ENCODE assay signal across 7 mouse cellular contexts in genomic region chr4:139091478-139092355, GRCm38 (mm10). TPM values are rescaled to one million over a fixed set of nuclear protein-coding genes. Genes with fewer than 3 reads are reported as not detected.
DNase-seq lines count a peak whose midpoint lies in the region; ATAC-seq and TF ChIP-seq lines count a peak whose summit lies in the region.

No protein-coding gene starts in this region.

- TF ChIP-seq RAD21 in CH12.LX (IDR thresholded peaks at IDR 0.05; ENCODE audit: low read depth, low read length) = no peak

- H3K36me3 ChIP-seq in CH12.LX (replicated peaks in 1 of 2; ENCODE audit: control insufficient read depth in 1 of 2, insufficient read depth in 1 of 2, low read length in 1 of 2) (no peaks in the 10 kb centered on the region), ES-E14 (ENCODE audit: control insufficient read depth, insufficient read depth, low read length, poor library complexity, severe bottlenecking) (no peaks in the 10 kb centered on the region)
- H3K36me3 ChIP-seq in forebrain, embryonic 16.5 days (ENCODE audit: control insufficient read depth, insufficient read depth) = no peaks in the 10 kb centered on the region
- H3K36me3 ChIP-seq in intestine, embryonic 15.5 days = no peaks in the 10 kb centered on the region
- no peaks in the 10 kb centered on the region for H3K36me3 ChIP-seq in midbrain, embryonic 13.5 days

- no peaks in the 10 kb centered on the region for H3K27me3 ChIP-seq in CH12.LX (replicated peaks)
- peaks cover 28% of the 10 kb centered on the region for H3K27me3 ChIP-seq in forebrain, embryonic 16.5 days (replicated peaks; ENCODE audit: control insufficient read depth, insufficient read depth, low read length)
- H3K27me3 ChIP-seq in intestine, embryonic 15.5 days (replicated peaks) = peaks cover 10% of the 10 kb centered on the region; the same call in 1 of the 2 replicates
- H3K27me3 ChIP-seq in midbrain, embryonic 13.5 days = peaks cover 72% of the 10 kb centered on the region

- TF ChIP-seq CTCF in CH12.LX (conservative IDR thresholded peaks at IDR 0.05 in 1 of 2, IDR thresholded peaks at IDR 0.05 in 1 of 2; ENCODE audit: low read depth in 2 of 2, low read length in 2 of 2) = no peak

- H3K4me3 ChIP-seq in CH12.LX (replicated peaks in 1 of 3; ENCODE audit: low read depth in 2 of 3, low read length in 2 of 3, poor library complexity in 1 of 3) (no peak overlapping the region), ES-E14 (ENCODE audit: insufficient read depth in 1 of 2, low read depth in 1 of 2, low read length in 2 of 2, poor library complexity in 1 of 2, severe bottlenecking in 1 of 2) (peak overlapping the region; percentile 61 to 72)
- H3K4me3 ChIP-seq in forebrain, embryonic 16.5 days (replicated peaks; ENCODE audit: low read length) = peak overlapping the region; percentile 57
- peak overlapping the region; percentile 74 for H3K4me3 ChIP-seq in intestine, embryonic 15.5 days (replicated peaks)
- peak overlapping the region; percentile 53 for H3K4me3 ChIP-seq in midbrain, embryonic 13.5 days (replicated peaks)

- H3K4me2 ChIP-seq in CH12.LX (ENCODE audit: insufficient read depth, low read depth, poor library complexity, severe bottlenecking) = peak overlapping the region; percentile 69
- H3K4me2 ChIP-seq in forebrain, embryonic 16.5 days (ENCODE audit: low read length) = peak overlapping the region; percentile 86
- peak overlapping the region; percentile 98 for H3K4me2 ChIP-seq in intestine, embryonic 15.5 days (replicated peaks)
- peak overlapping the region; percentile 88 for H3K4me2 ChIP-seq in midbrain, embryonic 13.5 days (replicated peaks)

- H3K9me3 ChIP-seq in CH12.LX (replicated peaks; ENCODE audit: low read length) = peaks cover 15% of the 10 kb centered on the region
- H3K9me3 ChIP-seq in ES-E14 (ENCODE audit: control insufficient read depth, insufficient read depth, low read depth, low read length) = no peaks in the 10 kb centered on the region
- peaks cover 3% of the 10 kb centered on the region; the same call in 1 of the 2 replicates for H3K9me3 ChIP-seq in forebrain, embryonic 16.5 days (ENCODE audit: control insufficient read depth, low read length)
- H3K9me3 ChIP-seq in intestine, embryonic 15.5 days = no peaks in the 10 kb centered on the region
- no peaks in the 10 kb centered on the region for H3K9me3 ChIP-seq in midbrain, embryonic 13.5 days

- WGBS in forebrain, embryonic 16.5 days = 3% methylated on average over 28 of the region's 28 CpGs
- WGBS in intestine, embryonic 15.5 days = 10% methylated on average over 28 of the region's 28 CpGs
- 2% methylated on average over 27 of the region's 28 CpGs for WGBS in midbrain, embryonic 13.5 days

- no peak for TF ChIP-seq EP300 in CH12.LX (IDR thresholded peaks at IDR 0.05; ENCODE audit: low read length)

- H3K27ac ChIP-seq in CH12.LX (ENCODE audit: insufficient read depth, low read depth) = no peak overlapping the region
- no peak overlapping the region for H3K27ac ChIP-seq in ES-E14 (ENCODE audit: insufficient read depth, low read depth, low read length, poor library complexity, severe bottlenecking)
- H3K27ac ChIP-seq in forebrain, embryonic 16.5 days (ENCODE audit: low read length) = 0 out of 2 replicates have a peak overlapping the region, but pooled peaks have one; percentile 39
- H3K27ac ChIP-seq in intestine, embryonic 15.5 days = peak overlapping the region; percentile 57
- H3K27ac ChIP-seq in midbrain, embryonic 13.5 days = peak overlapping the region; percentile 55; the same call in 1 of the 2 replicates

- DNase-seq in CH12.LX (ENCODE audit: extremely low read depth) (no peak), ES-E14 (ENCODE audit: low read depth, low spot score) (no peak)
- no peak for DNase-seq in layer of hippocampus, adult 11-12 months (ENCODE audit: low spot score)
- DNase-seq in spleen, postnatal 14 days (ENCODE audit: low spot score in 2 of 2) = no peak

- dilution Hi-C loops in CH12.LX (cut with MboI; ENCODE audit: extremely low pct_ligation_motif_present, extremely low pct_unique_long_range_greater_than_20kb, low sequenced_read_pairs) = no loop called here

- in situ Hi-C loops in CH12.LX (cut with MboI; ENCODE audit: low pct_ligation_motif_present, low pct_unique_long_range_greater_than_20kb, low sequenced_read_pairs) (no loop called here), ES-E14 (cut with MboI; ENCODE audit: low sequenced_read_pairs in 2 of 2, unreplicated experiment in 2 of 2) (loop anchor here in 1 of 2 experiments (25.0 kb wide), 1 partner anchor 196 kb away; no protein-coding TSS in a partner anchor)

- no peaks in the 10 kb centered on the region for H3K79me2 ChIP-seq in CH12.LX (replicated peaks; ENCODE audit: control insufficient read depth, extremely low read depth, insufficient read depth, poor library complexity, severe bottlenecking)

- ATAC-seq in forebrain, embryonic 16.5 days = peak; percentile 51
- 0 out of 2 replicates have a peak, but pooled peaks have one; percentile 9 for ATAC-seq in intestine, embryonic 15.5 days
- ATAC-seq in midbrain, embryonic 13.5 days = peak; percentile 76

- H3K9ac ChIP-seq in CH12.LX (ENCODE audit: insufficient read depth, low read depth) = no peak overlapping the region
- 0 out of 2 replicates have a peak overlapping the region, but pooled peaks have one; percentile 7 for H3K9ac ChIP-seq in ES-E14 (ENCODE audit: insufficient read depth, low read depth, low read length, poor library complexity, severe bottlenecking)
- peak overlapping the region; percentile 62 for H3K9ac ChIP-seq in forebrain, embryonic 16.5 days (replicated peaks; ENCODE audit: low read depth, low read length)
- peak overlapping the region; percentile 79 for H3K9ac ChIP-seq in intestine, embryonic 15.5 days
- peak overlapping the region; percentile 67 for H3K9ac ChIP-seq in midbrain, embryonic 13.5 days (replicated peaks)

- no peak for TF ChIP-seq POLR2A in CH12.LX (IDR thresholded peaks at IDR 0.05; ENCODE audit: low read depth, low read length)

- H3K4me1 ChIP-seq in CH12.LX (ENCODE audit: control insufficient read depth in 1 of 2, insufficient read depth in 2 of 2) (peaks cover 5 to 16% of the 10 kb centered on the region in 2 experiments; a peak in 3 of 4 replicates), ES-E14 (ENCODE audit: control insufficient read depth in 2 of 2, insufficient read depth in 2 of 2, low read length in 2 of 2, poor library complexity in 1 of 2) (peaks cover 2 to 10% of the 10 kb centered on the region in 2 experiments; a peak in 3 of 4 replicates)
- H3K4me1 ChIP-seq in forebrain, embryonic 16.5 days (replicated peaks; ENCODE audit: control insufficient read depth, insufficient read depth, low read length) = peaks cover 19% of the 10 kb centered on the region
- peaks cover 60% of the 10 kb centered on the region for H3K4me1 ChIP-seq in intestine, embryonic 15.5 days (replicated peaks)
- peaks cover 23% of the 10 kb centered on the region for H3K4me1 ChIP-seq in midbrain, embryonic 13.5 days (replicated peaks)

TF ChIP-seq in CH12.LX, 34 proteins besides CTCF, POLR2A, EP300 and RAD21 (continues in another document):
- TF ChIP-seq TCF12 (IDR thresholded peaks at IDR 0.05; ENCODE audit: low read depth, low read length) (no peak), KAT2A (IDR thresholded peaks at IDR 0.05; ENCODE audit: insufficient replicate concordance, low read length) (no peak), JUN (IDR thresholded peaks at IDR 0.05; ENCODE audit: insufficient read depth, low read depth, low read length) (no peak), ZNF384 (IDR thresholded peaks at IDR 0.05; ENCODE audit: low read depth, low read length) (no peak), PAX5 (IDR thresholded peaks at IDR 0.05; ENCODE audit: low read length) (no peak), ZC3H11A (IDR thresholded peaks at IDR 0.05; ENCODE audit: low read depth, low read length) (no peak), UBTF (IDR thresholded peaks at IDR 0.05; ENCODE audit: low read depth, low read length) (no peak)

TF ChIP-seq in ES-E14, 5 proteins besides CTCF, POLR2A, EP300 and RAD21:
- no peak for TF ChIP-seq ZNF384 (IDR thresholded peaks at IDR 0.05; ENCODE audit: low read depth, low read length)
- TF ChIP-seq ZC3H11A (IDR thresholded peaks at IDR 0.05; ENCODE audit: borderline replicate concordance, low read depth, low read length) = no peak
- no peak for TF ChIP-seq CHD2 (IDR thresholded peaks at IDR 0.05; ENCODE audit: low read depth, low read length)
- no peak for TF ChIP-seq MAFK (IDR thresholded peaks at IDR 0.05; ENCODE audit: insufficient read depth, low read depth, low read length)
- no peak for TF ChIP-seq HCFC1 (IDR thresholded peaks at IDR 0.05; ENCODE audit: borderline replicate concordance, insufficient read depth, low read length)

RNA-seq across cellular contexts. Expression of gene Nbl1, which starts 1.1 kb away (rescaled TPM):
- total RNA-seq in CH12.LX (2012; rRNA removed) (0.55 and 0.89 TPM in 2 replicates), CH12.LX (2014; rRNA removed) (1.4 and 1.5 TPM in 2 replicates), ES-E14 (2012; rRNA removed) (4.5 and 12.5 TPM in 2 replicates)
- polyA plus RNA-seq in CH12.LX (2012; ENCODE audit: insufficient read length, low read depth) = 2.0 and 3.3 TPM in 2 replicates
- 27.0 and 30.3 TPM in 2 replicates for polyA plus RNA-seq in forebrain, embryonic 16.5 days (2015; fragmentation: Nextera tagmentation; extraction: Ambion mirVana)
- 49.5 and 49.9 TPM in 2 replicates for polyA plus RNA-seq in intestine, embryonic 15.5 days (2015; fragmentation: Nextera tagmentation; extraction: Ambion mirVana)
- polyA plus RNA-seq in midbrain, embryonic 13.5 days (2015; fragmentation: Nextera tagmentation; extraction: Ambion mirVana) = 22.1 and 32.0 TPM in 2 replicates

RNA-seq across cellular contexts. Expression of gene Htr6, which starts 16.3 kb away (rescaled TPM):
- not detected in 2 replicates for total RNA-seq in CH12.LX (2012; rRNA removed)
- not detected in 2 replicates for total RNA-seq in CH12.LX (2014; rRNA removed)
- polyA plus RNA-seq in CH12.LX (2012; ENCODE audit: insufficient read length, low read depth) = not detected in 2 replicates
- 0.13 and 0.37 TPM in 2 replicates for total RNA-seq in ES-E14 (2012; rRNA removed)
- polyA plus RNA-seq in forebrain, embryonic 16.5 days (2015; fragmentation: Nextera tagmentation; extraction: Ambion mirVana) = 0.34 and 0.60 TPM in 2 replicates
- 0.14 and 0.18 TPM in 2 replicates for polyA plus RNA-seq in intestine, embryonic 15.5 days (2015; fragmentation: Nextera tagmentation; extraction: Ambion mirVana)
- 0.11 and 0.14 TPM in 2 replicates for polyA plus RNA-seq in midbrain, embryonic 13.5 days (2015; fragmentation: Nextera tagmentation; extraction: Ambion mirVana)

RNA-seq across cellular contexts. Expression of gene Minos1, which starts 39.2 kb away (rescaled TPM):
- total RNA-seq in CH12.LX (2012; rRNA removed) (139 and 151 TPM in 2 replicates), CH12.LX (2014; rRNA removed) (36.8 and 39.2 TPM in 2 replicates), ES-E14 (2012; rRNA removed) (141 and 147 TPM in 2 replicates)
- polyA plus RNA-seq in CH12.LX (2012; ENCODE audit: insufficient read length, low read depth) = 410 and 418 TPM in 2 replicates
- polyA plus RNA-seq in forebrain, embryonic 16.5 days (2015; fragmentation: Nextera tagmentation; extraction: Ambion mirVana) = 355 and 370 TPM in 2 replicates
- polyA plus RNA-seq in intestine, embryonic 15.5 days (2015; fragmentation: Nextera tagmentation; extraction: Ambion mirVana) = 640 and 702 TPM in 2 replicates
- 414 and 419 TPM in 2 replicates for polyA plus RNA-seq in midbrain, embryonic 13.5 days (2015; fragmentation: Nextera tagmentation; extraction: Ambion mirVana)

Comparison
In these comparisons a context has a peak if more than half of its experiments do, and no peak if none do; other contexts are left out.
1. H3K27ac ChIP-seq: peak in forebrain, embryonic 16.5 days (single experiment), intestine, embryonic 15.5 days (single experiment) and midbrain, embryonic 13.5 days (single experiment); none in CH12.LX (single experiment) and ES-E14 (single experiment).
2. H3K4me3 ChIP-seq: peak in ES-E14 (2 of 2), forebrain, embryonic 16.5 days (single experiment), intestine, embryonic 15.5 days (single experiment) and midbrain, embryonic 13.5 days (single experiment); none in CH12.LX (0 of 3).
3. ATAC-seq: peak in every context shown above with its lines; median percentile 76 in midbrain, embryonic 13.5 days; 51 in forebrain, embryonic 16.5 days; 9 in intestine, embryonic 15.5 days.
4. Peak in every context shown above with its lines, with median percentiles within 50 percentile points of each other: H3K4me2 ChIP-seq.